Mouse (Mus musculus) megakaryocyte, embryonic 14.5 days (primary cell): Measurements from ENCODE around the gene Btnl10.

ENCODE experiments used
- FLI1 ChIP-seq: IDR thresholded peaks from 2 replicates; pipeline ENCODE4 v1.6.1; 2012; ENCODE audit warnings: low read length, inconsistent platforms, mixed read lengths
- GATA1 ChIP-seq: IDR thresholded peaks from 3 replicates; pipeline ENCODE4 v1.6.1; 2012; ENCODE audit warnings: mixed read lengths, low read length, inconsistent platforms, borderline replicate concordance

DNA sequence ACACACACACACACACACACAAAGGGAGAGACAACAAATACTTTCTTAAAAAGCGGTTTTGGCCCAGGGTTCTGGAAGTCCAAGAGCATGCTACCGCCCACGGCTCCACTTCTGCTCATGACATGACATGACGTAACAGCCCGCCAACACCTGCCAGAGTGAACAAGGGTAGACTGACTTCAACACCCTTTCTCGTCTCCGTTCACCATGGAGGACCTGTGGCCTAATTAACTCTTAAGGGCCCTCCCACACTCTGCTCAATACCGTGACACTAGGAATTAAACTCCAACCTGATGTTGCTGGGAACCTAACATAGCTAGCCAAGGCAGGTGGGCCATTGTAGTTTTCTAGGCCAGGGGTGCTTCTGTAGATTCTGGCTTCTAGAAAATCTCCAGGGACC, 51.3 kb downstream of the Btnl10 start:
- TF ChIP-seq GATA1 (no peak), FLI1 (no peak)
